Mouse (Mus musculus): ENCODE data around the gene Olfr288. TPM values are rescaled to one million over a fixed set of nuclear protein-coding genes. Genes with fewer than 3 reads are reported as not detected.

The Olfr288 gene
- polyA plus RNA-seq, 1 experiment from 2014 or later = not detected

GRCm38 (mm10) chr15:98162561-98162960, 32.8 kb downstream of the Olfr288 start:
- Histone ChIP-seq H3K27me3 (peaks cover 13% of the 10 kb centered on the region), H3K4me2 (no peak overlapping the region), H3K4me3 (no peak overlapping the region), H3K9me3 (no peaks in the 10 kb centered on the region), H3K36me3 (no peaks in the 10 kb centered on the region), H3K27ac (replicated peaks) (no peak overlapping the region), H3K4me1 (replicated peaks) (peaks cover 7% of the 10 kb centered on the region), H3K9ac (no peak overlapping the region)
- 61% methylated on average over 4 of the region's 4 CpGs for WGBS
- ATAC-seq (ENCODE audit: low read depth) = no peak

- 60% methylated on average over 19 of the region's 19 CpGs for WGBS
- ATAC-seq (ENCODE audit: low read depth) = no peak
- H3K4me3 ChIP-seq = no peak overlapping the region
- H3K9me3 ChIP-seq = no peaks in the 10 kb centered on the region
- H3K4me1 ChIP-seq (replicated peaks) = no peaks in the 10 kb centered on the region
- no peaks in the 10 kb centered on the region for H3K36me3 ChIP-seq
- H3K4me2 ChIP-seq = no peak overlapping the region
- H3K27me3 ChIP-seq = peaks cover 13% of the 10 kb centered on the region
- H3K9ac ChIP-seq = no peak overlapping the region
- H3K27ac ChIP-seq (replicated peaks) = no peak overlapping the region
Observed at GRCm38 (mm10) chr15:98161026-98161805, 34.1 kb downstream of the Olfr288 start.

- 66% methylated on average over 1 of the region's 1 CpGs for WGBS
- H3K4me3 ChIP-seq = no peak overlapping the region
- no peak overlapping the region for H3K27ac ChIP-seq (replicated peaks)
- H3K9ac ChIP-seq = no peak overlapping the region
- H3K36me3 ChIP-seq = no peaks in the 10 kb centered on the region
- H3K27me3 ChIP-seq = no peaks in the 10 kb centered on the region
- H3K4me2 ChIP-seq = no peak overlapping the region
- ATAC-seq (ENCODE audit: low read depth) = no peak
- H3K4me1 ChIP-seq (replicated peaks) = no peaks in the 10 kb centered on the region
- no peaks in the 10 kb centered on the region for H3K9me3 ChIP-seq
Observed at GRCm38 (mm10) chr15:98157253-98157652, 38.1 kb downstream of the Olfr288 start.

- no peaks in the 10 kb centered on the region for H3K27me3 ChIP-seq
- H3K9me3 ChIP-seq = no peaks in the 10 kb centered on the region
- no peak overlapping the region for H3K9ac ChIP-seq
- H3K4me1 ChIP-seq (replicated peaks) = no peaks in the 10 kb centered on the region
- H3K4me3 ChIP-seq = no peak overlapping the region
- H3K27ac ChIP-seq (replicated peaks) = no peak overlapping the region
- no peak for ATAC-seq (ENCODE audit: low read depth)
- H3K36me3 ChIP-seq = no peaks in the 10 kb centered on the region
- no peak overlapping the region for H3K4me2 ChIP-seq
- WGBS = 79% methylated on average over 4 of the region's 4 CpGs
Observed at GRCm38 (mm10) chr15:98155944-98156343, 39.4 kb downstream of the Olfr288 start.

GRCm38 (mm10) chr15:98155272-98155671, 40.1 kb downstream of the Olfr288 start:
- ATAC-seq (ENCODE audit: low read depth) = no peak
- 90% methylated on average over 5 of the region's 5 CpGs for WGBS
- no peak overlapping the region for H3K4me2 ChIP-seq
- no peak overlapping the region for H3K4me3 ChIP-seq
- H3K36me3 ChIP-seq = no peaks in the 10 kb centered on the region
- no peaks in the 10 kb centered on the region for H3K9me3 ChIP-seq
- H3K27me3 ChIP-seq = no peaks in the 10 kb centered on the region
- no peak overlapping the region for H3K9ac ChIP-seq
- no peaks in the 10 kb centered on the region for H3K4me1 ChIP-seq (replicated peaks)
- H3K27ac ChIP-seq (replicated peaks) = no peak overlapping the region

- Histone ChIP-seq H3K27ac (replicated peaks) (no peak overlapping the region), H3K9ac (no peak overlapping the region), H3K27me3 (no peaks in the 10 kb centered on the region), H3K4me2 (no peak overlapping the region), H3K4me1 (replicated peaks) (no peaks in the 10 kb centered on the region), H3K4me3 (no peak overlapping the region), H3K36me3 (no peaks in the 10 kb centered on the region), H3K9me3 (no peaks in the 10 kb centered on the region)
- 74% methylated on average over 3 of the region's 3 CpGs for WGBS
- no peak for ATAC-seq (ENCODE audit: low read depth)
Observed at GRCm38 (mm10) chr15:98154631-98155030, 40.7 kb downstream of the Olfr288 start.

- no peak for ATAC-seq (ENCODE audit: low read depth)
Observed at GRCm38 (mm10) chr15:98154146-98154545, 41.2 kb downstream of the Olfr288 start.

GRCm38 (mm10) chr15:98153625-98154024, 41.7 kb downstream of the Olfr288 start:
- Histone ChIP-seq H3K9me3 (no peaks in the 10 kb centered on the region), H3K27me3 (no peaks in the 10 kb centered on the region), H3K4me3 (no peak overlapping the region), H3K27ac (replicated peaks) (no peak overlapping the region), H3K36me3 (no peaks in the 10 kb centered on the region), H3K9ac (no peak overlapping the region), H3K4me2 (no peak overlapping the region), H3K4me1 (replicated peaks) (no peaks in the 10 kb centered on the region)
- 38% methylated on average over 3 of the region's 3 CpGs for WGBS
- ATAC-seq (ENCODE audit: low read depth) = no peak

More at GRCm38 (mm10) chr15:98154146-98154545, 41.2 kb downstream of the Olfr288 start:
- WGBS = 74% methylated on average over 4 of the region's 4 CpGs
- Histone ChIP-seq H3K27me3 (no peaks in the 10 kb centered on the region), H3K4me3 (no peak overlapping the region), H3K4me1 (replicated peaks) (no peaks in the 10 kb centered on the region), H3K9ac (no peak overlapping the region), H3K27ac (replicated peaks) (no peak overlapping the region), H3K36me3 (no peaks in the 10 kb centered on the region), H3K9me3 (no peaks in the 10 kb centered on the region), H3K4me2 (no peak overlapping the region)

- ATAC-seq (ENCODE audit: low read depth) = no peak
- no peak overlapping the region for H3K4me3 ChIP-seq
- no peak overlapping the region for H3K4me2 ChIP-seq
- no peaks in the 10 kb centered on the region for H3K9me3 ChIP-seq
- no peaks in the 10 kb centered on the region for H3K36me3 ChIP-seq
- H3K9ac ChIP-seq = 0 out of 2 replicates have a peak overlapping the region, but pooled peaks have one; percentile 17
- no peak overlapping the region for H3K27ac ChIP-seq (replicated peaks)
- H3K27me3 ChIP-seq = no peaks in the 10 kb centered on the region
- 77% methylated on average over 7 of the region's 7 CpGs for WGBS
- H3K4me1 ChIP-seq (replicated peaks) = no peaks in the 10 kb centered on the region
Observed at GRCm38 (mm10) chr15:98152916-98153315, 42.4 kb downstream of the Olfr288 start.

GRCm38 (mm10) chr15:98149166-98149602, 46.2 kb downstream of the Olfr288 start:
- ATAC-seq (ENCODE audit: low read depth) = no peak
- Histone ChIP-seq H3K27ac (replicated peaks) (no peak overlapping the region), H3K27me3 (no peaks in the 10 kb centered on the region), H3K4me3 (no peak overlapping the region), H3K9me3 (no peaks in the 10 kb centered on the region), H3K9ac (no peak overlapping the region), H3K4me2 (no peak overlapping the region), H3K4me1 (replicated peaks) (peaks cover 8% of the 10 kb centered on the region), H3K36me3 (no peaks in the 10 kb centered on the region)
- 83% methylated on average over 10 of the region's 10 CpGs for WGBS

- Histone ChIP-seq H3K9me3 (no peaks in the 10 kb centered on the region), H3K36me3 (no peaks in the 10 kb centered on the region), H3K4me3 (no peak overlapping the region), H3K9ac (no peak overlapping the region), H3K27me3 (no peaks in the 10 kb centered on the region), H3K4me1 (replicated peaks) (peaks cover 10% of the 10 kb centered on the region), H3K27ac (replicated peaks) (no peak overlapping the region), H3K4me2 (no peak overlapping the region)
- no peak for ATAC-seq (ENCODE audit: low read depth)
- WGBS = 79% methylated on average over 3 of the region's 3 CpGs
Observed at GRCm38 (mm10) chr15:98148356-98148755, 47.0 kb downstream of the Olfr288 start.

- H3K36me3 ChIP-seq = peaks cover 17% of the 10 kb centered on the region
- peak overlapping the region; percentile 96 for H3K9ac ChIP-seq
- H3K27me3 ChIP-seq = no peaks in the 10 kb centered on the region
- H3K9me3 ChIP-seq = no peaks in the 10 kb centered on the region
- H3K4me2 ChIP-seq = peak overlapping the region; percentile 86
- peak overlapping the region; percentile 88 for H3K4me3 ChIP-seq
- peak; percentile 98 for ATAC-seq (ENCODE audit: low read depth)
- peaks cover 10% of the 10 kb centered on the region for H3K4me1 ChIP-seq (replicated peaks)
- under 1% methylated on average over 38 of the region's 38 CpGs for WGBS
- H3K27ac ChIP-seq (replicated peaks) = peak overlapping the region; percentile 72
Observed at GRCm38 (mm10) chr15:98145559-98146181, 49.7 kb downstream of the Olfr288 start.

Measured in neural tube, embryonic 13.5 days (tissue).